Mouse (Mus musculus) testis, postnatal 14 days (tissue): ENCODE results near the gene Bcl3.
"Not testable (repeated sequence)": the region's sequence is repeated elsewhere in the genome, so short reads cannot be mapped to it uniquely, and the experiment has no call there.

Source experiments
- DNase-seq: peaks from one replicate; pipeline ENCODE4 v3.0.0; 2021; ENCODE audit warnings: low spot score

The Bcl3 gene

DNA sequence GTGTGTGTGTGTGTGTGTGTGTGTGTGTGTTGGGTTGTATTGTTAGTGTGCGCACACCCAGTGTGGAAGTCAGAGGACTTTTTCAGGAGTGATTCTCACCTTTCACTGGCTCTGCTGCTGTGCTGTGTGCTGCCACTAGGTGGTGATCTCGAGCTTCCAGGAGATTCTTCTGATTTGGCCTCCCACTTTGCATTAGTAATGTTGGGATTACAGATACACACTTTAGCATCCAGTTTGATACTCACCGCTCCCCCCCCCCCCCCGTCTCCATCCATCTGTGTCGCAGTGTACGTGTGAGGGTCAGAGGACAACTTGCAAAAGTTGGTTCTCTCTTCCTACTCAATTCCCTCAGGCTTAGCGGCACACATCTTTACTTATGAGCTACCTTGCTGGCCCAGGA, 19.6 kb downstream of the Bcl3 start:
- no peak for DNase-seq

DNA sequence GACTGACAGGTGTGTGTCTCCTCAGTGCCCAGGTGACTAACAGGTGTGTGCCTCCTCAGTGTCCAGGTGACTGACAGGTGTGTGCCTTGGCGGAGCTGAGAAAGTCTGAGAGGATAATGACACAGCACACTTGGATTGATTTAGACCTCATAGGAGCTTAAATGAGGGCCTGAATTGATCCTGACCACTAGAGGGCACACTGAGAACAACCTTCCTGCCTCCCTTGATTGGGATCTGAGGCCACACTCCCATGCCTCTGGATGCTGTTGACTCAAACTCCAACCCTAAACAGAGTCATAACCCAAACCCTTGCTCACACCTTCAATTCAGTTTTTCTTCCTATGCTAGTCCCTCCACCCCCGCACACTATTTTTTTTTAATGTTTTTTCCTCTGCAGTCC, 21.8 kb downstream of the Bcl3 start:
- no peak for DNase-seq

DNA sequence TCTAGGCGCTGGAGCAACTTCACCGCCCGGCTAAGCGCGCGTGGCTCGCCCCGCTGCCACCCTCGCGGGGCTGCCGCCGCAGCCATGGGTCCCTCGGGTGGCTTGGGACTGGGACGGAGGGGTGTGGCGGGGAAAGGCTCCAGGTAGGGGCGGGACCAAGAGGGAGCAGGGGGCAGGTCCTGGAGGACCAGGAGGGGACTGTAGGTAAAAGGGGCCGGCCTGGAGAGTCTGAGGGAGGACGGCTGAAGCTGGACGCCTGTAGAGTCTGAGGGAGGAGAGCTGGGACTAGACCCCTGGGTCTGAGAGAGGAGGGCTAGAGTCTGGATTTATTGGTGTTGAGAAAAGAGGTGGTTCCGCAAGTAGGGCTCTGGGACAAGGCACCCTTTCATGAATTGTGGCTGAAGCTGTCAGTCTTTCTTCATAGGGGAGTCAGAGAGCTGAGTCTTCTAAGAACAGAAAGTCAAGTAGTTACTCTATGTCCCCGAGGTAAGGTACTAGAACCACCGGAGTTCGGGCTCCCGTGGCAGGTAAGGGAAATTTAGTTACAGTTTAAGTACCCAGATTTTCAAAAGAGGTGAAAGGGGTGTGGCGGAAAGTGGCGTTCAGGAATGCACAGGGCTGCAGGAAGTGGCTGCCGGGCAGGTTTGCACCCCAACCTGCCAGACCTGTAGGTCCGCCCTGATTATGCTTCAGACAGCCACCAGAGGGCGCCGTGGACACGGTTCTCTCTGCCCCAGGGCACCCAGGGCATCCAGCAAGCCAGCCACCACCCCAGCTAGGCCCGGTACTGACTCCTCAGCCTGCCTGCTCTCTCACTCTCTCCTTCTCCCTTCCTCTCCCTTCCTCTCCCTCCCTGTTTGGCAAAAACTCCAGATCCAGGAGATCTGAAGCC, 25.6 kb downstream of the Bcl3 start, which contains the start of gene Cblc:
TSS of gene Cblc (minus strand) at position 113 of the 892 bp plus-strand sequence.
- DNase-seq = peak; percentile 82

DNA sequence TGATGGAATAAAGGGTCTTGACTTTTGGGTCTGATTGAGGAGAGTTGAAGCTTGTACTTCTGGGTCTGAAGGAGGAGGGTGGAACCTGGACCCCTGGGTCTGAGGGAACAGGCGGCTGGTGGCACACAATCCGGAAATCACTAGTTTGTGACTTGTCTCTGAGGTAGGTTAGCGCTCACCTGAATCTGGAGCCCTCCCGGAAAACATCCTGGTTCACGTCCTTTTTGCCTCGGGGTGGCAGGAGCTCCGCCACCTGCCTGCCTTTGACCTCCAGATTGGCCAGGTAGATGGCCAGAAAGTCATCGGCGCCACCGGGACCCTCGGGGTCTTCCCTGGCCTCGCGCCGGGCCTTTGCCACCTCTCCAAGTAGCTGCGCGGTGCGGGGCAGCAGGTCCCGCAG, 26.3 kb downstream of the Bcl3 start:
- no peak for DNase-seq

DNA sequence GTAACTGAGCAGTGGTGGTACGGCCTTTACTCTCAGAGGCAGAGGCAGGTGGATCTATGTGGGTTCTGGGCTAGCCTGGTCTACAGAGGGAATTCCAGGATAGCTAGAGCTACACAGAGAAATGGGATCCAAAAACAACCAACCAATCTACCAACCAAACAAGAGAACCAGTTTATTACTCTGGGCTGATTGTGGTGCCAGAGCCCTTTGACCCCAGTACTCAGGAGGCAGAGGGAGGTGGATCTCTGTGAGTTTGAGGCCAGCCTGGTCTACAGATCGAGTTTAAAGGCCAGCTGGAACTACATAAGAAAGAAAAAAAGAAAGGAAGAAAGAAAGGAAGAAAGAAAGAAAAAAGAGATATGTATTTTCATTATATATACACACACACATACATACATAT, 27.3 kb downstream of the Bcl3 start:
- DNase-seq = no peak

DNA sequence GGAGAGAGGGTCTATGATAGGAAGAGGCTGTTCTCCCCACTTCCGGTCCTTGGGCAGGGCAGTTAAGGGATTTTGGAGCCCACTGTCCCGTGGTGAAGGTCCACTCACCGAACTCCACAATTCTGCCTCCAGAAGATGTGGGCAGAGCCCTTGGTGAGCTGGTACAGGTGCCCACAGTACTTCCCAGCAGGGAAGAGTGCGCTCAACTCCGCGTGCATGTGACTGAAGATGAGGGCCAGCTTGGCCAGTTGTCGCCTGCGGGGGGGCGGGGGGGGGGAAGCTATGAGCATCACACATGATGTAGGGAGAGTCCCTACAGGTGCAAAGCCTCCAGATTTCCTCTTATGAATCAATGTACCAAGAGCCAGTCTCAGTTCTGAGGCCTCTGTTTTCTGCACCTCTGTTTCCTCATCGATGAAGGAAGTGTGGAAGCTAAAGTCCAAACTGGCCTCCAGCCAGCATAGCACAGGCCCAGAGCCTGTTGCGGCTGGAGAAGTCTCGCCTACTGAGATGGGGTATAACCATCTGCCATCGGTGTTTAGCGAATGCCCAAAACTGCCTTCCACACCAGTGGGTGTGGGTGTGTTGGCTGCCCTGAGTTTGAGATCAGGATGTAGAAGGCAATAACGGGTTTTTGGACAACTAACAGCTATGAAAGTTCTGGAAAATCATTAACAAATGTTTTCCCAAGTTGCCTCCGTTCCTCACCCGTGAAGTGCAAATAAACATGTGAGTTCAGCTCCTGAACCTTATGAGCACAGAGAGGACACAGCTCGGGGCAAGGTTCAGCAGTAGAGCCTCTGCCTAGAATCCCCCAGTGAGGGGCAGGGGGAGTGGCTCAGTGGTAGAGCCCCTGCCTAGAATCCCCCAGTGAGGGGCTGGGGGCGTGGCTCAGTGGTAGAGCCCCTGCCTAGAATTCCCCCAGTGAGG, 29.6 kb downstream of the Bcl3 start:
- DNase-seq = no peak

DNA sequence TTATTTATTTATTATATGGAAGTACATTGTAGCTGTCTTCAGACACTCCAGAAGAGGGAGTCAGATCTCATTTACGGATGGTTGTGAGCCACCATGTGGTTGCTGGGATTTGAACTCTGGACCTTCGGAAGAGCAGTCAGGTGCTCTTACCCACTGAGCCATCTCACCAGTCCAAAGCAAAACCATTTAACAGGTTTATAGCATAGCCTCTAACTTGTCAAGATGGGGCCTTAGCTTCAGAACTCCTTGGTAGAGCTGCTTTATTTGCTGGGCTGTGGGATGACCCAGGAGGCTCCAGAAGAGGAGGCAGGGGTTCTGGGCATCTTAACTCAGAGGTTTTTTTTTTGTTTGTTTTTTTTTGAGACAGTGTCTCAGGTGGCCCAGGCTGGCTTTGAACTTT, 31.1 kb downstream of the Bcl3 start:
- DNase-seq = not testable (repeated sequence)

DNA sequence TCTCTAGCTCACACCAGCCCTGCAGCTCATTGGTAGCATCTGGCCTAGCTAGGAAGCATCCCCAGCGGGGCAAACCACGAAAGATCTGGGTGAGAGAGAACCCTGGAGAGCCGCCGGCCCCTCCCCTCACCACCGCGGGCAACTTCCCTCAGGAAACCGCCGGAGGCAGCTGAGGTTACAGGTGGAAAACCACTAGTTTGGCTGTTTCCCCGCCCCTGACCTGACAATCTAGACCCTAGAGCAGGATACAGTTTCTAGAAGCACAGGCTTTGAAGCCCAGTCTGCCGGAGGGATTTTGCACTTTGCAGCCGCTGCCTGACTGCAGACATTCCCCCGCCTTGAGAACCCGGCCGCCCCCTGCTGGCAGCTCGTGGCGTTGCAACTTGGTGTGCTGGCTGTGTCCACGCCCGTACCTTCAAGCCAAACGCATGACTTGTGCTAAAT, 32.6 kb downstream of the Bcl3 start:
- peak; percentile 85 for DNase-seq

DNA sequence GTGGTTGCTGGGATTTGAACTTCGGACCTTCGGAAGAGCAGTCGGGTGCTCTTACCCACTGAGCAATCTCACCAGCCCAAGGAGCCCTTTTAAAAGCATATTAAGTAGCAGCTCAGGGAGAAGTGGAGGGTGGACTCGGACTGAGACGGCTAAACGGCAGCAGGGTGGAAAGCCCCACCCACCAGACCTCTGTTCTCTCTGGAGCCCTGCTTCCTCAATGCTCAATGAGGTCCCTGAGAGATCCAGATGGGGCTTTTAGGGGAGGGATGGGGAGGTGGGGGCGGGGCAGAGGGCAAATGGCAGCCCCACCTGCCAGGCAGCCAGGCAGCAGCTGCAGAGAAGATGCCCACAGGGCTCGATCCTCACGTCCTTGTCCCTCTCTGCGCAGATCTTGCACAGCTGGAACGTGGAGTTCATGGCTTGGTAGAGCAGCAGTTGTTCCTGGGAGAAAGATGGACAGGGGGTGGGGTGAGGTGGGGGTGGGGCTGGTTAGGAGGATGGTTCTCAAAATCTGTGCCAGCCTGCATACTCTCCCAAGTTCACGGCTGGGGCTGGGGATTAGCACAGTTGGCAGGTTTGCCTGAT, 36.6 kb downstream of the Bcl3 start:
- DNase-seq = no peak

DNA sequence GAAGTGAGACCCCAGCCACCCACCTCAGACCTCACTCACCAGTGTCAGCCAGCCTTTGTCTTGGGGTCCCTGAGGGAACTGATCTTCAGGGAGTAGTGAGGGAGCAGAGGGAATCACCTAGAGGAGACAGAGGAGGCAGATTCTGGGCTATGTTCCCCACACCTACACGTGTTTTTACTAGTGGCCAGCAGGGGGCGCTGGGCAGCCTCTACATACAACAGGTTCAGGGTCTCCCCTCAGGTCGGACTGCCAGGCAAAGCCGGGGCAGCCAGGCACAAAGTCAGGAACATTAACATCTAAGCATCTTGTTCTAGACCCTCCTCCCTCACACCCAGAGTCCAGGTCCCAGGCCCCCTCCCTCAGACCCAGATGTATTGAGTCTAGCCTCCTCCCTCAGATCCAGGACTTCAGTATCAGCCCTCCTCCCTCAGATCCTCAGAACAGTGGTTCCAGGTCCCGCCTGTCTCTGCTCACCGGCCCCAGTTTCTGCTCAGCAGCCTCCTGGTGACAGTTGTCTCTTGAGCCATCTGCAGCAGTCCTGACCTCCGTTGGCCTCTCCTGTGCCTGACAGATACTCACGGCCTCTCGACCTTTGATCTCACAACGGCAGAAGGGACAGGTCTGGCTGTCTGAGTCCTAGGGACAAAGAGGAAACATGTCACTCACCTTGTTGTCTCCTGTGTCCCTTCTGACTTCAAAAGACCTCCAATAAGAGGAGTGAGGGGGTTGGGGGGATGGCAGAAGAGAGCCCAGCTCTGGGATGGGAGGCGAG, 37.6 kb downstream of the Bcl3 start:
- DNase-seq = peak; percentile 51

DNA sequence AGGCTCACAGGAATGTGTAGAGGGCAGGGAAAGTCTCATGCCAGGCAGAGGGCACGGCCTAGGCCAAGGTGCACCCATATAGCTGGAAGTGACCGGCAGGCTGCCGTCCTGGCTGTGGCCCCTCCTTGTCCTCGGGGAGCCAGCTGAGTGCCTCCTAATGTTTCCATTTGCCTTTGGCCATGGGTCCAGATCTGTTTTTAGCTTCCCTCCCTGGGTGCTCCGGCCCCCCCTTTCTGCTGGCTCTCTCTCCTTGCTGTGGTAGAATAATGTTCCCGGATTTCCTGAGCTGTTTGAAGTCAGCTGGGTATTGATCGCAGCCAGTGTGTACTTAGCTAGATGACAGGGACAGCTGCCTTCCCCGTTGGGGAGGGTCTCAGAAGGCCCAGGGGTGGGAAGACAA, 38.9 kb downstream of the Bcl3 start:
- no peak for DNase-seq

DNA sequence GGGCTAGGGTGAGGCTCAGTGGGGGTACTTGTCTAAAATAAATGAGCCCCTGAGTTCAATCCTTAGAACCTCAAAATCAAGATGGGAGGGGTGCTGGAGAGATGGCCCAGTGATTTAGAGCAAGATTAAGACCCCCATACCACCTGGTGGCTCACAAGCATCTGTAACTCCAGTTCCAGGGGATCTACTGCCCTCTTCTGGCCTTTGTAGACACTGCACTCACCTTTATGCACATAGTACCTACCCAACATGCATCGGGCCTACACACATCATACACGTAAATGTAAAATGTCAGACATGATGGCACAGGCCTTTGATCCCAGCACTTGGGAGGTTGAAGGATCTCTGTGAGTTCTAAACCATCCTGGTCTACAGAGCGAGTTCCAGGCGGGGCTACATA, 39.9 kb downstream of the Bcl3 start:
- DNase-seq = no peak

DNA sequence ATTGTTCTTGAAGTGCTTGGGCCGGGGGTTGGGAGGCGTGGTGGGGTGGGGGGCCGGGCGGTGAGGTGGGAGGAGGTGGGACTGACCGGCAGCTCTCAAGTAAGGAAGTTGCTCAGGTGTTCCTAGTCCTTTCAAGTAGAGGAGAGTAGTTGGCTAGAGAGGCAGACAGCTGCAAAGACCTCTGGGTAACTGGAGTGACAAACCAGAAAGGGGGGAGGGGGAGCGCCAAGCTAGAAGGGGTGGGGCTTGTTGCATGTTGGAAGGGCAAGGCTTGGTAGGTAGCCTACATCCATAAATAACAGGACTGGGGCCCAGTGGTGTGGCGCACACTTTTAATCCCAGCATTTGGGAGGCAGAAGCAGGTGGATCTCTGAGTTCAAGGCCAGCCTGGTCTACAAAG, 40.8 kb downstream of the Bcl3 start:
- no peak for DNase-seq

DNA sequence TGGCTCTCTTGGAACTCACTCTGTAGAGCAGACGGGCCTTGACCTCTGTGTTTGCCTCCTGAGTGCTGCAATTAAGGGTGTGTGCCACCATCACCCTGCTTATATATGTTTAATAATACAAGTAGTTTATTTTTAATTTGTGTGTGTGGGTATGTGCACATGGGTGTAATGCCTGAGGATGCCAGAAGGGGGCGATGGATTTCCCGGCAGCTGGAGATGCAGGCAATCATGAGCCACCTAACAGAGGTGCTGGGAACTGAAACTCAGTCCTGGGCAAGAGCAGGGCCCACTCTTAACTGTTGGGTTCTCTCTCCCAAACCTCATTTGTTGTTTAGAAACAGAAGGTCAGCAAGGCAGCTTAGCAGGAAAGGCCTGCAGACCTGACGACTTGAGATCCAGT, 42.7 kb downstream of the Bcl3 start:
- DNase-seq = no peak

DNA sequence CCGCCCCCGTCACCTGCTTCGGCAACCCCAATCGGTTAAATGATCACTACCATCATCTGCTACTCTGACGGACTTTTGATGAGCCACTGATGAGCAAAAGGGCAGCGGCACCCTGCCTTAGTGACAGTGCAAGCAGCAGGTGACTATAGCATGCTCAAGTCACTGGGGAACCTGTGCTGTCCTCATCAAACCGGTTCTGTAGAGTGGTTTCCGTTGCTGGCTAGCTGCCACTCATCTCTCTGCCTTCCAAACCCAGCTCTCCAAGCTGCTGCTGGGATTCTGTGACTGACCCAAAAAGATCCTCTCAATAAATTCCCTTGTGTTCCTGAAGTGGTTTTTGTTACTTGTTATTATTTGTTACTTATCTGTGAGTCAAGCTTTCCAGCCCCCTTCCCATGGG, 43.9 kb downstream of the Bcl3 start:
- DNase-seq = no peak

DNA sequence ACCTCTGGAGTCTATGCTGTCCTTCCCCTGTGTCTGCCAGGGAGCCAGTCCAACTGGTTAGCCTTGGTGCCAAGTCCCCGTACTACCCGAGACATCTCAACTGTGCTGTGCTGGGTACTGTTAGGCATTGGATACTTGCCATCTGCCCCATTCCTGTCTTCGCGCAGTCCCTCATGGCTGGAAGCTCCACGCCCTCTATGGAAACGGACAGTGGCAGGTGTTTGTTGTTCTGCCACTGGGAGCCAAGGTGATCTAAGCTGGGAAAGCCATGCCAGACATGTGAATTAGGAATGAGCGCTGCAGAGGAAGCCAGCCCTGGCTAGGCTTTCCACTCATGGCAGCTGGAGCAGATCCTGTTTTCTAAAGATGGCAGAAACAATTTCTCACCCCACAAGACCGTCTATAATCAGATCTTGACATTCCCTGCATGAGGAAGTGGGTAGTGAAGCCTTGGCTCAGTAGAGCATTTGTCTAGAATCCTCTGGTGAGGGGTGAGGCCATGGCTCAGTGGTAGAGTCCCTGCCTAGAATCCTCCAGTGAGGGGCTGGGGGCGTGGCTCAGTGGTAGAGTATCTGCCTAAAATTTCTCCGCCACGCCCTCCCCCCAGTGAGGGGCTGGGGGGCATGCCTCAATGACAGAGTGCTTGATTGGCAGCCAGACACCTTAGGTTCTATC, 45.4 kb downstream of the Bcl3 start:
- DNase-seq = no peak

DNA sequence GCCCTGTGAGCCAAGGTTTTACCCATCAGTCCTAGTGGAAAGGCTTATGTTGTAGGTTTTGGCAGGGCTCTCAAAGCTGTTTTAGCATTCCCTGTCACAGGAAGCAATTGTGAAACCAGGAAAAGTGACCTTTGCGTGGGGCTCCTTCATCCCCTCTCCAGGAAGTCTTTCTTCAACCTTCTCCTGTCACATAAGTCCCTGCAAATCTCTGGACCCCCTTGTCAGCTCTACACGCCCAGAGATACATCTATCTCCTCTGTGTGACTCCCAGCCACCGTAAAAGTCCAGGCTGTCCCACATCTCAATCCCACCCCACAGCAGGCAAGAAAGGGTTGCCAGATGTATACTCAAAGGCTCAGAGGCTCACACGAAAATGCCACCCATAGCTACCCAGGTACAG, 50.9 kb downstream of the Bcl3 start:
- no peak for DNase-seq

DNA sequence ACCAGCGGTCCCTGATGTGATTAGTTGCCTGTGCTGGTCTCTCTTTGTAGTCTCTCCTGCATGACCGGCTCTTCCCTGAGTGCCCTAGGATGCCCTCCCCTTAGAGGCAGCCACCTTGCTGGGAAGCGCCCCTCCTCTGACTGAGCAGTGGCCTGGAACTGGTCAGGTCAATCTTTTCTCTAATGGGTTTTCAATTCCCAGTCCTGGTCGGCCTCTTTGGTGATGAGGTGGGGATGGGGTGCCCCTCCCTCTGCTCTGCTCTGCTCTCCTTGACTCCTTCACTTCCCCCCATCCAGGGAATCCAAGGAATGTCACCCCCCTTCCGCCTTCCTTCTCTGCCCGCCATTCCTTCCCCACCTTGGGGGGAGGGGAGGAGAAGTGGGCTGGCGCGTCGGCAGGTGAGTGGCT, 51.6 kb downstream of the Bcl3 start, which contains the start of gene Bcam:
TSS of gene Bcam (minus strand) at position 33 of the 408 bp plus-strand sequence.
- no peak for DNase-seq

DNA sequence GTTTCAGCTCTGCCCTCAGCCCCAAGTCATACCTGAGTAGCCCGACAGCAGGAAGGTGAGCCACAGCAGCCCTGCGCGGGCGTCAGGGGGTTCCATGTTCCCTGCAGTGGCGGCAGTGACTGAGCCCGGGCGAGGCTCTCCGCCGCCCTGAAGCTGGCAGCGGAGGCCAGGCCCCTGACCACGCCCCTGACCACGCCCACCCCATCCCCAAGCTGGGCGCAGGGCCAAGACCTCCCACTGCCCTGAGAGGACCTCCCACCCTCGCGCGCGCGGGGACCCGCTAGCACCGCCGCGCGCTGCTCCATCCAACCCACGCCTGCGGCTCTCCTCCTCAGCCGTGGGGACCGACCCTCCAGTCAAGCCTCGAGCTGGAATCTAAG, 52.2 kb downstream of the Bcl3 start:
- DNase-seq = peak; percentile 80

DNA sequence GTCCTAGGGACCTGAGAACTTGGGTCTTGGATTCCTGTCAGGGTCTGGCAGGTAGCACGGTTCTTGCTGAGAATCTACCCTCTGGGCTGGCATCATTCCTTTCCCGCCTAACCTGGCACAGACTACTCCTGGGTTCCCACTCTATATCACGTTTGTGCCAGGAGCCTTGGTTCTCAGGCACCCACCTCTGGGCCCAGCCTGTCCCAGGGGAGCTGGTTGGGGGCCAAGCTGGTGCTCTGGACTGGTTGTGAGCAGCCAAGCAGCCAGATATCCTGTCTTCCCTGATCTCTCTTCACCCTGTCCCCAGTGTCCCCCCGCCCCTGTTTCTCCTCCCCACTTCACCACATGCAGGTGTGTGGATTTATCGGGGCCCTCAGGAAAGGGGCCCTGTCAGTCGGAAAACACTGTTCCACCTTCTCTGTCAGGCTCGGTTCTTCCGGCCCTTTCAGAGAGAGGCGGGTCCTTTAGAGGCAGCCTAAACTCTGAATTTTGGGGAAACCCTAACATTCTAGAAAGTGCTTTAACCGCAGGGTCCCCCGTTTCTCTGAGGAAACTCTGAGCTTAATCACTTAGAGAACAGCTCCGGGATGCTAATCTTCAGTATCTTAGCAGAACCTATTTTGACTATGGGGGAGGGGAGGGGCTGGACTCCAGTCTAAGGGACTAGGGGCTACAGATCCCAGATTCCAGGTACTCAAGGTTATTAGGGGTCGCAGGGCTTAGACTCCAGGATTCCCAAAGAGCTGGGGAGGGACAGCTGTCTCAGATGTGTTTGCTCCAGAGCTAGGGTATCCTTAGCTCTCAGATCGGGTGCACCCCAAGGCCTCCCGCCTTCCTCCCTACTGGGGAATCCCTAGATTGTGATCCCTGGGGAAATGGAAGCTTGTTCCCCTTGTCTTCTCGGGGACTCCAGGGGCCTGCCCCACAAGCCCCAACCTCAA, 52.9 kb downstream of the Bcl3 start:
- no peak for DNase-seq
